Mouse (Mus musculus): ENCODE measurements at regions not wholly inside any gene's neighbourhood (a gene's known extent, or its start where the extent isn't known, plus 50 kb on each side); places are given as distances from the start of the nearest gene placed in this dataset.
A peak's percentile ranks its signal among the peaks of the same experiment; 100 is the strongest.

DNA sequence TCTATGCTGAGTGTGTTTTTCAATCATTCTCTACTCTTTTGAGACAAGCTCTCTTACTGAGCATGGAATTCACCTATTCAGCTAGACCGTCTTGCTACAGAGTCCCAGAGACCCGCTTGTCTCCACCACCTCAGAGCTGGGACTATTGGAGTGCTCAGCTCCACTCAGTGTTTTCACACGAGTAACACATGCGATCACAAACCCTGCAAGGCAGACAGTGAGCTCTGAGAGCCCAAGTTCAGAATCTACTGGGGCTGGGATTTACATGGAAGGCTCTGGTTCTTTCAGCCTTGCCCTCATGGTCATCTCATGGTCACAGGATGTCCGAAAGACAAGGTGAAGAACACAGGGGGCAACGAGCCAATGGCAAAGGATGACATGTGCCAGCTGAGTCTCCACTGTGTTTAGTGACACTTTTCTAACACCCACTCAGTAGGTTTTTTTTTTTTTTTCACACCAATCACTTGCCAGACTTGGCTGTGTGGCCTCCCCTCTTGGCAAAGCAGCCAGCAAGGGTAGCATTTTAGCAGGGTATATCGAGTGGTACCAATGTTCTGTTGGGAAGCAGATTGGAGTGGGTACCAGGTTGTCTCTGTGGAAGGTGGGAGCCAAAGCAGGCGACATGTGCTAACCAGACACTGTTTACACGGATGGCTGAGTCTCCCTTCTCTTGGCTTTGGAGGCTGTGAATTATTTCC lies 51.2 kb upstream of the Gtsf1l start:
- no peak for DNase-seq (ENCODE audit: low read depth)

DNA sequence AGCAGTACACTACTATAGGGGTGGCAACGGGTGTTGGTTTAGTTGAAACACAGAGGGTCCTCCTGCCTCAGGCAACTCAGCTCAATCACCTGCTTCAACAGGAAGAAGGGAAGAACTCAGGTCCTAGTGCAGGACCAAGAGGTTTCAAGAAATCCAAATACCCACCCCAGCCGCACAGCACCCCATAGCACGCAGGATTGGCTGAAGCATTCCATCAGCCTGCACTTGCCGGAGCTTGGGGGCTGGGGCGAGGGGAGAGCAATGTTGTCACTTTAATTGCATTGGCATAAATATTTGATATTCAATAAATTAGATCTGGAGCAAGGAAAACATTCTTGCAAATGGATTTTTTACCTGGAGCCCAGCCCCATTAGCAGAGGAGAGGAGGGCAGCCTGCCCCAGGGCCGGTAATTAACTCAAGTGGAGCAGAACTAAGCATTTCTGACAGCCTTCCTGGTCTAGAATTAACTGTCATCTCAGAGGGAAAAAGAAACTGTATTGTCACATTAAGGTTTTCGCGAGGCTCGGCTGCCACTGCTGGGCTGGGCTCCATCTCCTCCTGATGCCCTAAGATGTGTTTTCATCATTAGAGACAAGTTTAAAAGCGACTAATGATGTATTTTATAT lies 55.2 kb upstream of the Gtsf1l start:
- DNase-seq (ENCODE audit: low read depth) = no peak

DNA sequence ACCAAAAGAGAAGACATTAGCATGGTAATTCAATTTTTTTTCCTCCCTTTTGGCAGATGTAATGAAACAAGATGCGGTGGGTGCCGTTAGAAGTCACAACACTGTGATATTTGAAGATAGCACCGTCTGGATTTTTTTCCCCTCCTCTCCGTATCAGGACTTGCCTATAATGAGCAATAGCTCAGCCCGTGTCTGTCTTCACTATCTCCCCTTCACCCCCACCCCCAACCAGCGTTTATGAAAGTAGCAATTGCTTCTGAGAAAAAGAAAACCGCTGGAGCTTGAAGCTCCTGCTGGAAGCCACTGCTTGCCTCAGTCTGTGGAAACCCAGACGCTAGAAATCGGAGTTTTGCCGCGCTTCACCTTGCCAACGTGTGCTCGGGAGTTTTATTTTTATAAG lies 55.8 kb upstream of the Gtsf1l start:
- no peak for DNase-seq (ENCODE audit: low read depth)

DNA sequence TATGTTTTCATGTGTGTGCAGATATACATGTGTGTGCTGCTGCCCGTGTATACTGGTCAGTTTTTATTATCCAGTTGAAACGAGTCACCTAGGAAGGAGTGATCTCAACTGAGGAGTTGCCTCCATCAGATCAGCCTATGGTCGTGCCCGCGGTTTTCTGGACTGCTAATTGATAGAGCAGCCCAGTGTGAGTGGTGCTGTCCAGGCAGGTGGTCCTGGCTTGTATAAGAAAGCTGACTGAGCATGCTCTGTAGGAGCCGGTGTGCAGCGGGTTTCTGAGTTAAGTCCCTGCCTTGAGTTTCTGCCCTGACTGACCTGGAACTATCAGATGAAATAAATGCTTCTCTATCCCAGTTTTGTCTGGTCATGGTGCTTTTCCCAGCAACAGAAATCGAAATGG lies 56.9 kb upstream of the Tox2 start:
- DNase-seq (ENCODE audit: low read depth) = no peak

DNA sequence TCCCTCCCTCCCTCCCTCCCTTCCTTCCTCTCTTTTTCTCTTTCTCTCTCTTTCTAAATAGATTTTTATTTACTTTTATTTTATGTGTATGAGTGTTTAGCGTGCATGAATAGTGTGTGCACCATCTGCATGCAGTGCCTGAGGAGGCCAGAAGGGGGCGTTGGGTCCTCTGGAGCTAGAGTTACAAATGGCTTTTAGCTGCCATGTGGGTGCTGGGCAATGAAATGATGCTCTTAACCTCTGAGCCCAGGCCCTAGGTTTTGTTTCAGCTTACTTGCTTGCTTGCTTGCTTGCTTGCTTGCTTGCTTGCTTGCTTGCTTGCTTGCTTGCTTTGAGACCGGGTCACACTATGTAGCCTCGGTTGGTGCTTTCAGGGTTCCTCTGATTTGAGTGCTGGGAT lies 56.4 kb upstream of the Tox2 start:
- DNase-seq (ENCODE audit: low read depth) = no peak

DNA sequence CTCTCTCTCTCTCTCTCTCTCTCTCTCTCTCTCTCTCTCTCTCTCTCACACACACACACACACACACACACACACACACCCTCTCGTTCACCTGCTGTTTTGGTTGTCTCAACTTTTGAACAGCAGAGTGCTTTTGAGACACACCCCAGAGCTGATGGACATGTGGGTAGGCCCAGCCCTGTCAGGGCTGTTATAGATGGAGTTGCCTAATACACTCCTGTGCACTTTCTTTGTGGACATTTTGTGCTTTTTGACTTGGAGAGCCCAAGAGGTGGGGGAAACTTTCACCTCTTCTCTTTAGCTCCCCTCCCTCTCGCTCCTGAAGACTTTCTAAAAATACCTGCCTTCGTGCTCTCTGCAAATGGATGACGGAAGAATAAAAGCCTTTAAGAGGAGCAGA lies 55.5 kb upstream of the Tox2 start:
- DNase-seq (ENCODE audit: low read depth) = no peak

DNA sequence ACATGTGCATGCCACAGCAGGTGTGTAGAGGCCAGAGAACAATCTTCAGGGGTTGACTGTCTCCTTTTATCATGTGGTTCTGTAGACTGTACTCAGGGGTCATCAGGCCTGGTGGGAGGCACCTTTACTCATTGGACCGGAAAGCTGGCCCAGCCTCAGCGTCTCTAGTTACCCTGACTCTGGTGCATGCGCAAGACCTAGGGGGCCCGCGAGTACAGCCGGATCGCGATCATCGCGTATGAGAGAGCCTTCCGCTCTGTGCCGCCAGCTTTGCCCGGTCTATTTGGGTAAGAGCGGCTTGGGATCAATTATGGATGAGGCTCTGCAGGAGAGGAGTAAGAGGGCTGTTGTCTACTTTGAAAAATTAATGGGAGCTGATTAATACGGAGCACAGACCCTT lies 51.9 kb upstream of the Tox2 start:
- DNase-seq (ENCODE audit: low read depth) = no peak

DNA sequence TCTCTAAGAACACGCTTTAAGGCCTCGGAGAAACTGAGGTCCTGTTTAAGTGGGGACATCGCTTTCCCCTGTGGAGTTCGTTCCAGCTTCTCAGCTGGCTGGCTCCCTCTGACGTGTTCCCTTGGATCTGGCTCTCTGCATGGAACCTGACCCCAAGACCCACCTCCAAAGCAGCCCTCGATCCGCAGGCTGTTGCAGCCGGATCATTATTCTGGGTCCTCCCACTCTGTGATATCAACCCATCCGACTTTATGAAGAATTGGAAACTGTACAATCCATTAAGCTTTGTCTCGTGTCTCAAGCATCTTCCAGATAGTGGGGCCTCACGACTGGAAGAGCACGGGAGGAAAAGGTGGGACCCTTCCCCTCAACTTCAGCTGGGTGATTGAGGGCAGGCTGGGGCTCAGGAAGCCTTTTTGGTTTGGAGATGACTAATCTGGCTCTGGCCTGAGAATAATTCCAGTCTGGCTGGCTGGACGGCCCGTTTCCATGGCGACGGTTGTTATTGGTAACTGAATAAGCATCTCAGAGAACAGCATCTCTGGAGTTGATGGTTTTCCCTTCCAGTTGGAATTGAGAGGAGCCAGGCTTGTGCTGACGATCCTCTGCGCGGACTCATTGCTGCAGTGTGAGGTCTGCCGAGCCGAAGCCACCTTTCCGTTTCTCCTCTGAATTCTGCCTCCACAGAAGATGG lies 50.4 kb upstream of the Tox2 start:
- DNase-seq (ENCODE audit: low read depth) = peak; percentile 10

All from fibroblast of lung, adult 2 months (primary cell).